Mouse (Mus musculus): Measurements from ENCODE around the gene Rrnad1. TPM values are rescaled to one million over a fixed set of nuclear protein-coding genes. Genes with fewer than 3 reads are reported as not detected.

Gene Rrnad1
- 26.0 TPM for polyA plus RNA-seq (2017; shearing (Covaris generic))

GRCm38 (mm10) chr3:87930078-87930795, at the start of gene Rrnad1, which contains the start of gene Isg20l2:
TSS of gene Rrnad1 (minus strand) at chr3:87930717.
TSS of gene Isg20l2 (plus strand) at chr3:87930314.

GRCm38 (mm10) chr3:87970939-87971488, 40.5 kb upstream of the Rrnad1 start, which contains the start of gene Nes:
TSS of gene Nes (plus strand) at chr3:87971078.

GRCm38 (mm10) chr3:87948378-87949265, 18.1 kb upstream of the Rrnad1 start, which contains the start of gene Crabp2:
TSS of gene Crabp2 (plus strand) at chr3:87948666.

GRCm38 (mm10) chr3:87919336-87920108, 11.0 kb downstream of the Rrnad1 start, which contains the start of gene Mrpl24:
TSS of gene Mrpl24 (plus strand) at chr3:87919506.

GRCm38 (mm10) chr3:87905880-87906485, 24.5 kb downstream of the Rrnad1 start, which contains the start of gene Hdgf:
TSS of gene Hdgf (plus strand) at chr3:87906321.

GRCm38 (mm10) chr3:87885281-87886003, 45.1 kb downstream of the Rrnad1 start, which contains the start of gene Prcc:
TSS of gene Prcc (minus strand) at chr3:87885608.

Other genes starting within 250 kb of the Rrnad1 start
- 0.56 TPM for gene Lrrc71, start 182.1 kb downstream of the Rrnad1 start, polyA plus RNA-seq (2017; shearing (Covaris generic))
- gene Ntrk1, start 135.6 kb downstream of the Rrnad1 start, polyA plus RNA-seq (2017; shearing (Covaris generic)): 0.11 TPM
- 0.98 TPM for gene Insrr, start 133.8 kb downstream of the Rrnad1 start, polyA plus RNA-seq (2017; shearing (Covaris generic))
- 160 TPM for gene Pear1, start 106.4 kb downstream of the Rrnad1 start, polyA plus RNA-seq (2017; shearing (Covaris generic))
- gene Sh2d2a, start 84.0 kb downstream of the Rrnad1 start, polyA plus RNA-seq (2017; shearing (Covaris generic)): 313 TPM
- gene Prcc, start 45.1 kb downstream of the Rrnad1 start, polyA plus RNA-seq (2017; shearing (Covaris generic)): 13.7 TPM
- 29.0 TPM for gene Hdgf, start 24.4 kb downstream of the Rrnad1 start, polyA plus RNA-seq (2017; shearing (Covaris generic))
- gene Mrpl24, start 11.2 kb downstream of the Rrnad1 start, polyA plus RNA-seq (2017; shearing (Covaris generic)): 128 TPM
- 9.4 TPM for gene Isg20l2, start 403 bp downstream of the Rrnad1 start, polyA plus RNA-seq (2017; shearing (Covaris generic))
- not detected for gene Crabp2, start 17.9 kb upstream of the Rrnad1 start, polyA plus RNA-seq (2017; shearing (Covaris generic))
- not detected for gene Nes, start 40.4 kb upstream of the Rrnad1 start, polyA plus RNA-seq (2017; shearing (Covaris generic))
- not detected for gene Bcan, start 69.5 kb upstream of the Rrnad1 start, polyA plus RNA-seq (2017; shearing (Covaris generic))
- gene Hapln2, start 96.9 kb upstream of the Rrnad1 start, polyA plus RNA-seq (2017; shearing (Covaris generic)): not detected
- gene Gpatch4, start 112.4 kb upstream of the Rrnad1 start, polyA plus RNA-seq (2017; shearing (Covaris generic)): 36.8 TPM
- gene Naxe, start 127.8 kb upstream of the Rrnad1 start, polyA plus RNA-seq (2017; shearing (Covaris generic)): 109 TPM
- not detected for gene Ttc24, start 147.6 kb upstream of the Rrnad1 start, polyA plus RNA-seq (2017; shearing (Covaris generic))
- gene Iqgap3, start 151.3 kb upstream of the Rrnad1 start, polyA plus RNA-seq (2017; shearing (Covaris generic)): 0.85 TPM
- 25.6 TPM for gene Mef2d, start 211.7 kb upstream of the Rrnad1 start, polyA plus RNA-seq (2017; shearing (Covaris generic))